Mouse (Mus musculus) ES-E14 (cell line): Measurements from ENCODE around the gene Nsg1.

Source experiments
- CHD2 ChIP-seq: IDR thresholded peaks from 2 replicates; pipeline ENCODE4 v1.6.1; 2014; ENCODE audit warnings: mild to moderate bottlenecking, low read depth, low read length, inconsistent platforms
- HCFC1 ChIP-seq: IDR thresholded peaks from 2 replicates; pipeline ENCODE4 v1.6.1; 2012; ENCODE audit warnings: low read length, inconsistent platforms, borderline replicate concordance; ENCODE audit not compliant: insufficient read depth
- MAFK ChIP-seq: IDR thresholded peaks from 2 replicates; pipeline ENCODE4 v1.6.1; 2014; ENCODE audit warnings: mild to moderate bottlenecking, low read depth, low read length, inconsistent platforms; ENCODE audit not compliant: insufficient read depth
- ZC3H11A ChIP-seq: IDR thresholded peaks from 2 replicates; pipeline ENCODE4 v1.6.1; 2012; ENCODE audit warnings: low read depth, mild to moderate bottlenecking, inconsistent platforms, low read length, borderline replicate concordance
- ZNF384 ChIP-seq: IDR thresholded peaks from 2 replicates; pipeline ENCODE4 v1.6.1; 2012; ENCODE audit warnings: low read depth, low read length, inconsistent platforms

DNA sequence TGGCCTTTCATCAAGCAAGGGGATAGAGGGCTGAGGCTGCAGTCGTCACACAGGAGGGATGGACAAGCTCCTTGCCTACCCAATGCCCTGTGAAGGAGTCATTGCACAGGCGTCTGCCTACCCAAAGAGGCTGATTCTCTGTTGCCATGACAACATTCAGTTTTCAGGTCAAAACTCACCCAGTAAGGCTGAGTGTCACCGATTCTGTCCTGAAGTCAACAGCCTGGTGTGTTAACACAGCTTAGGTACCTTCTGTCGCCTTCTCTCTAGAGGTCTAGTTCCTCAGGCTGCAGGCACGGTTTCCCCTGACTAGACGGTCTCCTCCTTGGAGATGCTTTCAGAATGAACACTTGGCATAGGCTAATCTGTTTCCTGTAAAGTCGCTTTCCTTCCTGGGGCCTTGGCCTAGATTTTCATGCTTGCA is 45.6 kb upstream of the Nsg1 start:
- TF ChIP-seq ZC3H11A (no peak), MAFK (no peak), CHD2 (no peak), HCFC1 (no peak), ZNF384 (no peak)
